Mouse (Mus musculus): ENCODE measurements around the gene Mphosph9.

- TF ChIP-seq CTCF (IDR thresholded peaks at IDR 0.05; ENCODE audit: low read depth): no peak
- no peak for TF ChIP-seq EP300 (optimal IDR thresholded peaks at IDR 0.05)
Observed at GRCm38 (mm10) chr5:124209850-124210249, 117.9 kb downstream of the Mphosph9 start.
